In the genomic region with DNA sequence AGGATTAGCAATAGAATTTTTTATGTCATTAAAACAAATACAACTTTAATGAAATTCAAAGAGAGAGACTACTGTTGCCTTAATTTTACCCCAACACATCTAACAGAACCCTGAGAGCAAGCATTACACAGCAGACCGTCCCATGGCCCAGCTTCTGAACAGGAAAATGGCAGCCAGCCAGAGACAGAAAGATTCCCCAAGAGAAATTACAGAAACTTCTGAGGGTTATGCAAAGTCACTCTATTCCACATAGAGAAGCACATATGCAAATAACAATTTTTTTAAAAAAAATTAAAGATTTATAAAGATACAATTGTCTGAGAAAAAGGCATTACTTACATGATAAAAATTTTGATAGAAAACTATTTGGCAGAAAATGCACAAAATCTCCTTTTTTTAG, we compare ENCODE assay signal across 17 mouse cellular contexts. TPM values are rescaled to one million over a fixed set of nuclear protein-coding genes. Genes with fewer than 3 reads are reported as not detected.
"Had no signal": no experiment of that assay in that cellular context is flagged by ENCODE, and none has a peak within 500 bp of the region (broad histone marks: within the 10 kb centered on the region; RNA-seq: fewer than 3 reads in every experiment).

No protein-coding gene starts in this region.

- H3K9me3 ChIP-seq: kidney, embryonic 15.5 days; limb, embryonic 15.5 days; liver, embryonic 12.5 days; lung, embryonic 15.5 days; midbrain, embryonic 12.5 days; neural tube, embryonic 13.5 days had no signal

- H3K4me2 ChIP-seq: kidney, embryonic 15.5 days; limb, embryonic 15.5 days; liver, embryonic 12.5 days; lung, embryonic 15.5 days; midbrain, embryonic 12.5 days; neural tube, embryonic 13.5 days had no signal

- H3K27me3 ChIP-seq: kidney, embryonic 15.5 days; limb, embryonic 15.5 days; liver, embryonic 12.5 days; lung, embryonic 15.5 days; midbrain, embryonic 12.5 days; neural tube, embryonic 13.5 days had no signal

- H3K4me3 ChIP-seq: kidney, embryonic 15.5 days; limb, embryonic 15.5 days; liver, embryonic 12.5 days; lung, embryonic 15.5 days; midbrain, embryonic 12.5 days; neural tube, embryonic 13.5 days had no signal

- H3K27ac ChIP-seq: kidney, embryonic 15.5 days; limb, embryonic 15.5 days; liver, embryonic 12.5 days; lung, embryonic 15.5 days; midbrain, embryonic 12.5 days; neural tube, embryonic 13.5 days had no signal

- H3K4me1 ChIP-seq: kidney, embryonic 15.5 days; limb, embryonic 15.5 days; liver, embryonic 12.5 days; lung, embryonic 15.5 days; midbrain, embryonic 12.5 days; neural tube, embryonic 13.5 days had no signal

- DNase-seq: kidney, postnatal 36 days; layer of hippocampus, adult 9-11 months; layer of hippocampus, postnatal 36 days; retina, postnatal 1 day; thymus, adult 18-20 months; thymus, postnatal 14 days had no signal

- H3K9ac ChIP-seq: kidney, embryonic 15.5 days; limb, embryonic 15.5 days; liver, embryonic 12.5 days; lung, embryonic 15.5 days; midbrain, embryonic 12.5 days; neural tube, embryonic 13.5 days had no signal

- ATAC-seq: liver, embryonic 12.5 days; midbrain, embryonic 16.5 days had no signal

- H3K36me3 ChIP-seq: kidney, embryonic 15.5 days; limb, embryonic 15.5 days; liver, embryonic 12.5 days; lung, embryonic 15.5 days; midbrain, embryonic 12.5 days; neural tube, embryonic 13.5 days had no signal

RNA-seq across cellular contexts. Expression of gene Ccdc81, which starts 23.7 kb away (rescaled TPM):
- total RNA-seq: megakaryocyte-erythroid progenitor cell, adult 5-6 weeks had no signal
- polyA plus RNA-seq: limb, embryonic 11.5 days; liver, embryonic 12.5 days; liver, embryonic 16.5 days; stomach, embryonic 14.5 days had no signal
